Mouse (Mus musculus): ENCODE measurements around the gene AI597479.

The AI597479 gene

DNA sequence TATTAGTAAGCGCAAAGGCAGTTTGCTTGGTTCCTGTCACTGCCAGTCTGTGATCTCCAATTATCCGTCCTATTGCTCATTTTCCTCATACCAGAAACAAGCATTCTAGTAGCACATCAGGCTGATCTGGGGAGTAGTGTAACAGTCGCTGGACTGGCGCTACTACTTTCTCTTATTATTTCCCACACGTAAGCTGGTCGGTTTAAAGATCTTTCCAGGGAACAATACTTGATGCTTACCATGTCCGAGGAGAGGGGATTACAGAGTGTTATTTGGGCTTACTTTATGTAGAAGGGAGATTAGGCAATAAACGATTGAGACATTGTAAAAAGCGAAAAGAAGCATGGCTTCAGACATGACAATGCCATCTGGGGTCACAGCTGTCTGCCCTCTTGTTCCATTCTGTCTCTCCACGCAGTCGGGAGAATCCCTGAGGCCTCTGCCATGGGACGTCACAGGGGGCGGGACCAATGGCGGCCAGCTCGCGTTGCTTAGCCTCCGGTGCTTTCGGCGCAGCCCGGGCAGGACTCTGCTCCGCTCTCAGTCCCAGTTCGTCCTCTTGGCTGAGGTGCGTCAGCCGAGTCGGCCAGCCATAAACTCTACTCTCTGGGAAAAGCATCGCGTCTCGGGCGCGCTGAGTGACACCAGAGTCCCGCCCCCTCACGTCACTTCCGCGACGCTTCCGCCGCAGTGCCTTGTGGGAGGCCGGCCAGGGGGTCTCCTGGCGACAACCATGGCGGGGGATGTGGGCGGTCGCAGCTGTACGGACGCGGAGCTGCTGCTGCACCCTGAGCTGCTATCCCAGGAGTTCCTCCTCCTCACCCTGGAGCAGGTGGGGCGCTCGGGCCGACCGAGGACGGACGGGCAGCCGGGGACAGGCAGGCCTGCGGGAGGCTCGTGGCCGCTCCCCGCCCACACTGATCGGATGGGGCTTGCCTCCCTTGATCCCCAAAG is at the start of gene AI597479, which contains the start of gene Tgfbrap1:
Gene AI597479 (plus strand): TSS at position 680 of the 954 bp plus-strand sequence.
Gene Tgfbrap1 (minus strand): TSS at position 607 of the 954 bp plus-strand sequence.
- peak; percentile 93 for DNase-seq

DNA sequence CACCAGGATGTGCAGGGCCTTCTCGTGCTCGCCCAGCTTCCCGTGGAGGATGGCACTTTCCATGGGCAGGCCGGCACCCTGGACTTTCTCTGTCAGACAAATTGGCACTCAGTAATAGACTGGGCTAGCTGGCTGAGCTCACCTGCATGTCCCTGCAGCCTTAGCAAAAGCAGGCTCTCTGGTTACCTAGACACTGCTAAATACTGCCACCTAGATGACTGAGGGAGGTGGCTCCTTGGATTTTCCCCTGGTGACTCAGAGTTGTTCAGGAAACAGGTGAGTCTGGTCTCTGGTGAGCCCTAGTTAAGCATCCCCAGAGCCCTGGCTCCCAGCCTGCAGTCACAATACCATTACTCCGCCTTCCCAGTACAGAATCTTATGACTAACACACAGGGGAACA is 46.6 kb upstream of the AI597479 start:
- DNase-seq, result no peak

DNA sequence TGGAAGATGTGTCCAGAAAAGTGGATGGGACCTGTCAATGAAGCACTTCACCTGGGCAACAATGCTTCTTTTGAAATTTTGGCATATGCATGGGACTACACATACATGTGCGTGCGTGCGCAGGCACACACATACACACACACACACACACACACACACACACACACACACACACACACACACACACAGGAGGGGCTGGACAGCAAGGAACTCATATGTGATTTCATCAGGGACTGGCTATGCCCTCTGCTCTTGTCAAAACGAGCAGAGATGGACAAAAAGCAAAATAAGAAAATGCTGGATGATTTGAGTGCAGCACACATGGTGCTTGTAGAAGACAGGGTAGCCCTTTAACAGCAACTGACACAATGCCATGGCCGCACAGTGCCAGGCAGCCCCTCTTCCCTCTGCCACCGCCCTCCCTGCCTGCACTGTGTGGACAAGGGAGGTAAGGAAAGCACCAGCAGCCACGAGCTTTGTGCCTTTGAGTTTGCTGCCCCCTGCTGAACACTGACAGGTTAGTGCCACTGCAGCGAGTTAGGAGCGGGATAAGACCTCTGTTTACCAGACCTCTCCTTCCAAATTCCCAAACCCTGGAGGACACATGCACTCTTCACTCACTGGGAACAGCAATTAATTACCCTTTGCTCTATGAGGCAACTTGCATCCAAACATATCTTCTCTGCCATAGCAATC is 32.7 kb upstream of the AI597479 start:
- peak; percentile 80 for DNase-seq

DNA sequence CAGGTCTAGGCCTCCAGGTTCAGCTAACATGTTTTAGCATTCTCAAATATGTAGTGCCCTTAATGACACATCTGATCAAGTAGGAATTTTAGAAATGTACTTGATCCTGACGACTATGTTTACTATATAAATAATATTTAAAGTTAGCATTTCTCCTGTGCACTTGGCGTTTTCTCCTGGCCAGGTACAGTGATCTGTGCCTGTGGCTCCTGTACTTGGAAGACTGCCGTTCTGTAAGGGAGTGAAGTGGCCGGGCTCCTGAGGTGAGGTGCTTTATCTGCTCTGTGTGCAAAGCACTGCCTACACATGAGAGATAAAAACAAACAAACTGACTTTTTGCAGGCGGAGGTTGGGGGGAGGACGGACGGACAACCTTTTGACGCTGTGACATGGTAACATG is 31.9 kb upstream of the AI597479 start:
- DNase-seq, result no peak

DNA sequence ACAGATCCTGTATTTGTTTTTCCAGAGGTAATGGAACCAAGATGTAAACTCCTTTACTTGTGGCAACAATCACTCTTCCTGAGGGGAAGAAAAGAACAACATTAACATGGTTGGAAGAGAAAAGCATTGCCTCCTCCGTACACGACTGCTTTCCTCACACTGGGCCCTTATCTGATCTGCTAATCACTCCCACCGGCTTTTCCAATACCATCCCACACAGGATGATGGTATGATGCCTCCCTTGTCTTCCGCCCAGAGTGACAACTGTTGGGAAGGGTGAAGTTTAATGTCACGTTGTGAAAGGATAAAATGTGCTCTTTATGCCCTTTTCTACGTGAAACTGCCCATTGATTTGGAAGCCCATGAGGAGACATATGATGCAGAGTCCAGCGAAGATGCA is 31.0 kb upstream of the AI597479 start:
- DNase-seq, result no peak

DNA sequence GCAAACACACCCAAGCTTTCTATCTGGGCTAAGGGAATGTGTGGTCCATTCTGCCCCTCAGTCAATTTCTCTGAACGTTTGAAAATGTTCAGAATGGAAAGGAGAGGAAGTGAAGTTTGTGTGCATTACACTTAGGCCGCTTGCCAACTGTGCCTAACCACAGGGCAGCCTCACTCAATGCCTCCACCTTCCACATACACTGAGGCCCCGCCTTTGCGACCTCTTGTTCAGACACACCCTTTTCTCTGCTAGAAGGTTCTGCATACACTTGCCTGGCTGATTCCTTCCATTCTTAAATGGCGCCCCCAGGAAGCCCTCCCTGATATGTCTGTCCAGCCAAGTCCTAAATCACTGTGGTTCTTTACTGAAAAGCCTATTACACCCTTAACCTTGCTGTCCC is 27.8 kb upstream of the AI597479 start:
- DNase-seq, result no peak

DNA sequence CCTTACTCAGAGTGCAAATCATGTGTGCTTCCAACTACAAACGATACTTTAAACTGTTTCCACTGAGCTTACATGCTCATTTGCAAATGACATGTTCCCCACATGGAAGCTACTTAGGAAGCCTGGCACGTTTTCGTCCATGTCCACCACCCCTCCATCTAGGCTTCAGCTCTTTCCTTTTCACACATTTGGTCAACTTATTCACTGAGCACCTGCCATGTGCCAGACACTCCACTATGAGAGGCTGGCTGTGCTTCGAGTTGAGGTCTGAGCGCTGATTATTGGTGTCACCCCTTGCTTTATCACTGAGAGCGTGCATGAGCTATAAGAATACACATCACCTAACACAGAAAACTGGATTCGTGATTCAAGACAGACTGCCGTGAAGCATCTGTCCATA is 26.5 kb upstream of the AI597479 start:
- DNase-seq, result no peak

DNA sequence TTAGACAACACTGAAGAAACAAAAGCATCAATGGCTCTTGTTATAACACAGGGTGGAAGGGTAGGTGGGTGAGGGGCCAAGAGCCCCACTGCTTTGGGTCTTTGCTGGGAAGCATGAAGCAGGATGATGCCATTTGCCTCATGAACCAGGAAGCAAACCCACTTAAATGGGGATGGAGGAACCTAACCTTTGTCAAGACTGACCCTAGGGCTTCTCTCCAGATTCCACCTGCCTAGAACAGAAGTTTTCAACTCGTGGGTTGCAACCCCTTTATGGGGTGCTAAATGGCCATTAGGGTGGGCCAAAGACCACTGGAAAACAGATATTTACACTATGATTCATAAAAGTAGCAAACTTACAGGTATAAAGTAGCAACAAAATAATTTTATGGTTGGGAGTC is 25.9 kb upstream of the AI597479 start:
- no peak for DNase-seq

DNA sequence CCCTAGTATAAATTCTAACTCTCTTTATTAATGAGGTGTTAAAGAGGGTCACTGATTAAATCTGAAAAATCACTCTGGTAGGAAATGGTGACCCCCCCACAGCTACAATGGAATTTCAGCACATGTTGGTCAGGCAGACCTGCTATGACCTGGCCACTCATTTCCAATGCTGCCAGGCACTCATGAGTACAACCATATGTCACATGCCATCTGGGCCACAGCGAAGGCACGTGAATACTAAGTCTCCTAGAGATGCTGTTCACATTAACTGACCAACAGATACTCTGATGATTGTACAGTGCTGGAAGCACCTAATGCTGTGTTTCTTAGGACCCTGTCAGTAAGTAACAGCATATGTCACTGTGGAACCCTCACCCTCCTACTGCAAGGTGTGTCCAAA is 23.7 kb upstream of the AI597479 start:
- no peak for DNase-seq

DNA sequence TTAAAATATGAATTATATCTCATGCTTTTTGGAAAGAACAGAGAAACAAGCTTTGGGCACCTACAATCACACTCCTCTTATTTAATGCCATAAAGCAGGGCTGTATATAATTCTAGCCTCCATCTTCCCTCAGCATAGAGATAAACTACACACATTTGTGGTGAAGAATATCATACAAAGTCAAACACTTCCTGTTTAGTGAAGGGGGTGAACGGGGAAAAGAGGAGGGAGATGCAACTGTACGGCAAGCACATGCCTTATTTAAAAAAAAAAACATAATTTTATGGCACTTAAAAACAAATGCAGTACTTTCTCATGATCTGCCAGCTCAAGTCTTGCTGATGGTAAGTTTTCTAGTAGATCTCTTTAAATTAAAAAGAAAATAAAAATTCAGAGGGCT is 20.4 kb upstream of the AI597479 start:
- no peak for DNase-seq

DNA sequence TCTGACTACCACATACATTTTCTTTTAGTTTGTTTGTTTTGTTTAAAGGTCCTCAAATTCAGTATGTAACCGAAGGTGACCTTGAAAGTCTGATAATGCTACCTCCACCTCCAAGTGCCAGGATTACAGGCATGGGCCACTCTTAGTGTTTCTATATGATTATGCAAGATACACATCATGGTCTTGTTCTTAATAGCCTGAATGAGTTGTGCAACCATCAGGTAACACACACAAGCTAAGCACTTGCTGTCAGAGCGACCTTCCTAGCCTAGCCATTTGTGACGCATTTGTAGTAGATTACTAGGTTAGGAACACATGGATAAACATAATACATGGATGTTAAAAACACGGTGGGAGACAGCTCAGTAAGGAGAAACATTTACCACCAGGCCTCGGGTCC is 15.6 kb upstream of the AI597479 start:
- DNase-seq, result no peak

DNA sequence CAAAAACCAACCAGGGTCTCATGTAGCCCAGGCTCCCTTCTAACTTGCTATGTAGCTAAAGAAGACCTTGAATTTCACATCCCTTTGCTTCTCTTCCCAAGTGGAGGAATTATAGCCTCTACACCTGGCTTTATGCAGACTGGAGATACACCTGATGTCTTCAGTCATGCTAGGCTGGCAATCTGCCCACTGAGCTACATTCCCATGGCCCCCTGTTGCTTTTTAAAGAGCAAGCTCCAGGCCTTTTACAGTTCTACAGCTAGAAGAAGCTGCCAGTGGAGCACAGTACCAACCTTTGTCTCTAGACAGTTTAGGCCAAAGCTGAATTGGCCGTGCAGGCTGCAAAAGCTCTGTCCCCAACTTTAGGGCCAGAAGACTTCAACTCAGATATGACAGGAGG is 8.1 kb upstream of the AI597479 start:
- no peak for DNase-seq

DNA sequence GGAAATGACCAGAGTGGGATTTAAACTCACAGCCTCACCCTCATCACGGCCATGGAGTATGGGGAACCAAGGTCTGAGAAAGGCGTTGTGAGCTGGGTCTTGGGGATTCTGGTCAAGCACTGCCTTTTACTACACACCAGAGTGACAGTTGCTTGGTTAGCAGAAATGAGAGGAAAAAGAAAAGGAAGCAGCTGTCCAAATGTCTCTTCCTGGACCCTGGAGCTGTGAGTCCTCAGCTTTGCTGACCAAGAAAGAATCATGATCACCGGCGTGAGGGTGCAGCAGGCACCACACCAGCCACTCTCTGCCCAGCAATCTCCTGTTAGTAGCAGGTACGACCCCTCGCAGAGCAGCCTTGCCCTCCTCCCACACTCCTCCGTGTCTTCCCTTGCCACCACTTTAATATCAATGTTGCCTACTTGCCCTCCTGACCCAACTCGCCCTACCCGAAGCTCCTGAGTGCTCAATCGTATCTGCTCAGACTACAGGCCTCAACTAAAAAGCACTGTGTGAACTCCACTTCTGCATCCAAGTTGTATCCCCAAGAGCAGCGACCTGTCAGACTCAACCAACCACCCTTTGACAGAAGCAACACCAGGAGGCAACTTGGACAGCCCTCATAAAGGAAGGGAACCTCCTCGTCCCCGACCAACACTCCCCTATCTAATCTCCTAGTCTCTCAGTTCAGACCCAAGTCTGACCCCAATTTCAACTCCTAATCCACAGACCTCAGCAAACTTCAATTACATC is 7.0 kb upstream of the AI597479 start:
- DNase-seq, result no peak

DNA sequence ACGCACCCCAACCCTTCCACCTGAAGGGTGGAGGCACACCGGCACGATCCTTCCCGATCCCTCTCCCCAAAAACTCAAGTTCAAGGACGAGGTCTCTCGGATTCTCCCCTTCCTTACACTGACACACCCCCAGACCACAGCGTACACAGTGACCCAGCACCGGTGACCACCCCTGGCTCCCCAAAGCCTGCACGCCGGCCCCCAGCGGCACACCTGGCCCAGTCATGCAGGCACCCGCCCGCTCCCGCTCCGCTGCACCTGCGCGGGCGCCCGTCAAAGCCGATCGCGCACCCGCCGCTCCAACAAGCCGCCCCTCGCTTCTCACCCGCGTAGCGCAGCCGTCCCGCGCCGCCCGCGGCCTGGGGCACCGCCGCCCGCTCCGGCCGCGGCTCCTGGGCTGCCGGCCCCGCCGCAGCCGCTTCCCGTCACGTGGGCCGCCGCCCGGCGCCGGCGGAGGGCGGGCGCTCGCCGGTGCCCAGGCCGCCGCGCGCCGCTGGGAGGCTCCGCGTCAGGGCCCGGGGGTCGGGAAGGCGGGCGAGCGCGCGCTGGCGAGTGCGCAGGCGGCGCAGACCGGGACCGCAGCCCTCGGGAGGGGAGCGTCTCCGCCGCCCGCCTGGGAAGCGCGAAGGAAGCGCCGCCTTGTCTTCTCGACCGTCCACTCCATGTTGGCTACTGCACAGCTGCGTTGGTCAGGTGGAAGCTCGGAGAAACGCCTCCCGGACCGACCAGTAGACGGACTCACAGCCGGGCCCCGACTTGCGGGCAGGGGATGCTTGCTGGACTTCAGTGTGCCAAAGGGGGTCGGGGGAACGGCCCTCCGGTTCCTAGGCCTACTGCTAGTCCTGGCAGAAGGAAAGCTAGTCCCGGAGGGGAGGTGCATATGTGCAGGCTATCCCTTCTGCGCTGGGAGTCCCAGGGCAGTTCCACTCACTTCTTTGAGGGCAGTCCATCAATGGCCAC is 6.2 kb upstream of the AI597479 start:
- peak; percentile 72 for DNase-seq

DNA sequence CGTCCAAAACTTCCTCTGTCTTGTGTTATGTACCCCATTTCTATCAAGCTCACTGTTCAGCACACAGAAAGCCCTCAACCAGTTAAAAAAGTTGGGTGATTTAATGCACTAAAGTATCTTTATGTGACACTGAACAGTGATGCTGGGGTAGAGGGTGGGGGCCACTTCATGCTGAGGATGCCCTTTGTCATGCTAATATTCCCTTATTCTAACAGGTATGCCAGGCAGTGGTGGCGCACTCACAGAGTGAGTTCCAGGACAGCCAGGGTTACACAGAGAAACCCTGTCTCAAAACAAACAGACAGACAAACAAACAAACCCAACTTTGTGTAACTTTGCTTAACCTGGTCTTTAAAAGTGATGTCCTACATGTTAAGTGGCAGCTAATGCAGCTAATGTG is 4.3 kb upstream of the AI597479 start:
- DNase-seq, result no peak

DNA sequence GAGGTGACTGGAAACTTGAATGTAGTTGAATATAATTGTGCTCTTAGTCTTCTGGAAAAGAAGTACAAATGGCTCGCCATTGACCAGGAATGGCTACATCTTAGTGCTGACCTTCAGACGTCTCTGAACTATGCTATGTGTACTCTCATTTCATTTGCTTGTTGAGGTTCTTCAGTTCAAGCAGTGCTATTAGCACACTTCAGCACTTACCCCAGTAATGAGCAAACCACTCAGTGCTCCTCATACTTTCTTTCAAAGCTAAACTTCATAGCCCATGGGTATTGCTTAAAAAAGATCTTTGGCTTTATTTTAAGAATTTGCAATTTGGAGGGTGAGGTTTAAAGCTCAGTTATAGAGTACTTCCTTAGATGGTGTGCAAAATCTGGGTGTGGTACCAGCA is 10.2 kb downstream of the AI597479 start:
- no peak for DNase-seq

DNA sequence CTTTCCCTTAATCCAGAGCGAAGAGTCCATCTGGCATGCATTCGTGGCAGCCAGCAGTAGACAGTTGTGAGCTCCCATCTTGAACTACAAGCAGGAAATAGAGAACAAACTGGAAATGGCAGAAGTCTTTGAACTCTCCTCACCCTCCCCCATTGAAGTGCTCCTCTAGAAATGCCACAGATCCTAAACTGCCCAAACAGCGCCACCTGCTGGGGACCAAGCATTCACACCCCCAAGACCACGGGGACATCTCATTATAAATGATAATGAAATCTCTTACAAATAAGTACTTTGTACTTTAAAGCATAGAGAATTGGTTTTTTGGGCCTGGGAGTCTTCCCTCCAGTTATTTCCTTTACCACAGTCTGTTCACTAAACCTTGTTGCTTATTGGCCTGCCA is 12.0 kb downstream of the AI597479 start:
- peak; percentile 28 for DNase-seq

DNA sequence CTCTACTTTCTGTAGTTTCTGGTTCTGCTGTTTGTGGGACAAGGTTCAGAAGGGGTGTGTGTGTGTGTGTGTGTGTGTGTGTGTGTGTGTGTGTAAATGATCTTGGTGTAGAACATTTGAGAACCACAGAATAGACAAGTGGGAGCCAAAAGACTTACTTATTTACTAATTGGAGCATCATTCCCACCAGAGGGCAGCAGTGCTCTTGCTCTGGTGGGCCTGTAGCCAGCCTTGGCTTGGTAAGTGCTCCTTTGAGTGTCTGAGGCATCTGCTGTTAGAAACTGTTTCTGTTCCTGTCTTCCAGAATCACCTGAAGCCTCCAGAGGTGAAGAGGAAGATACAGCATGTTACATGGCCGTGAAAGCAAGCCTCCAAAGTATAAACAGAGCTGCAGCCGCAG is 14.4 kb downstream of the AI597479 start:
- DNase-seq, result peak; percentile 73

DNA sequence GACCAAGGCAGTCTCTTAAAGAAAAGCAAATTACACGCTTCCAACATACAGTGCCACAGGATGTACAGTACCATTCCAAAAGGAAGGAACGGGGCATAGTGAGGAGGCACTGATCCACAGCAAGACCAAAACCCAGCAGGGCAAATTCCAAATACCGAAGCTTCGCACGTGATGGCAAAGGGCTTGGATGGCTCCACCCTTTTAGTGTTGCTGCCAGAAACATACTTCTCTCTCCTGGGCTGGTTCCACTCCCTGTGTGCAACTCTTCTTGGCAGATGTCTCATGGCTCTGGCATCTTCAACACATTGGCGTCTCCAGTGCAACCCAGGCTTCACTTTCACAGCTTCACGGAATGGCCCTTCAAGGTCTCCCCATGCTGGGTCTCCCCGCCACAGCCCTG is 18.9 kb downstream of the AI597479 start:
- no peak for DNase-seq

DNA sequence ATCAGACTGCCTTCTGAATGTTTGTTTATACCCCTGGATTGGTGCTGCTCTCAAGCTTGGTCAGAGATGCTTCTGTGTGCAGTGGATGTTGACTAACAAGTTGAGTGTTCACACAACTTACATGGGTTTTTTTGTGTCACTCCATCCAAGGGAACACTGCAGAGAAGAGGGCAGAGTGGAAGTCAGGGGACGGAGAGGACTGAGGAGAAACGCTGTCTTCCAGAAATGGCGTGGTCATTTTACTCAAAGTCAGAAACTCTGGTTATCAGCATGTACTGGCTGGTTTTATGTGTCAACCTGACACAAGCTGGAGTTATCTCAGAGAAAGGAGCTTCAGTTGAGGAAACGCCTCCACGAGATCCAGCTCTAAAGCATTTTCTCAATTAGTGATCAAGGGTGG is 22.4 kb downstream of the AI597479 start:
- DNase-seq, result peak; percentile 0

DNA sequence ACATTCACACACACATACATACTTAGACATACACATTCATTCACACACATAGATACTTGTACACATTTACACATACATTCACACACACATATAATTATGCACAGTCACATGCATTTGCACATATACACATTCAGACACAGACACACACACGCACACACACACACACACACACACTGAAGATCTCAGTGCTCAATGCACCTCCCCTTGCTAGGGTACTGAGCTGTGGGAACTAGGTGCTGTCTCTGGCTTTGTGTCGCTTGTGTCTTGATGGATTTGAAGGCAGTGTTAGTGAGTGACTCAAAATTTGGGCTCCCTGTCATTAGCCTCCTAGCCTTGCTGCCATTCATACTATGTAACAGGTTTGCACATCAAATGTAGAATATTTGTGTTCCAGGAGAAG is 24.1 kb downstream of the AI597479 start:
- no peak for DNase-seq

DNA sequence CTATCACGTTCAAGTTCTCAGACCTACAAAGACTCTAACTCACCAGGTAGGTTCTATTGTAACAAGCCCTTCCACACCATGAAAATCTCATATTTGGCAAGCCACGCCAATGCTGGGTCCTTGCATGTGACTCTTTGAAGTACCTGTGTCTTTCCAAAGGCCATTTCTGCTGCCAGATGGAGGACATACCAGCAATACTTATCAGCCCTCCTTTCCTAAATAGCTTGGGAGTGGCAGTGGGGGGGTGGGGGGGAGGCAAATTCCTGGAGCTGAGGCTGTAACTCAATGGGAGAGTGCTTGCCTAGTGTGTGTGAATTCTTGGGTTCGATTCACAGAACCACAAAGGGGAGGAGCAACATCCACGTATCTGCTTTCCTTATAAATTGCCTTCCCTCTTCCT is 26.2 kb downstream of the AI597479 start:
- no peak for DNase-seq
